Mouse (Mus musculus) liver, embryonic 11.5 days (tissue): Measurements from ENCODE around the gene Phf8. TPM values are rescaled to one million over a fixed set of nuclear protein-coding genes. Genes with fewer than 3 reads are reported as not detected.
"Not testable (repeated sequence)": the region's sequence is repeated elsewhere in the genome, so short reads cannot be mapped to it uniquely, and the experiment has no call there.

Experiments used
- ATAC-seq: fragments of 200-750 bp; cut with Nextera tagmentation; replicated peaks from 2 replicates; pipeline ENCODE4 v1.8.0; 2017; ENCODE audit warnings: moderate number of reproducible peaks, mild to moderate bottlenecking, moderate TSS enrichment, moderate library complexity; ENCODE audit not compliant: low FRiP score
- DNase-seq: peaks from one replicate; pipeline ENCODE4 v3.0.0-alpha.2; 2017; ENCODE audit warnings: low spot score
- H3K27ac ChIP-seq: fragments of 300-500 bp; sonication (generic); 2 replicates; pipeline ENCODE4 v1.5.1; 2014; ENCODE audit warnings: mild to moderate bottlenecking, low read depth, low read length, control low read depth
- H3K27me3 ChIP-seq: fragments of 300-500 bp; sonication (generic); replicated peaks from 2 replicates; pipeline ENCODE4 v1.6.1; 2014; ENCODE audit warnings: low read length, mixed read lengths; ENCODE audit not compliant: control insufficient read depth, insufficient read depth
- H3K36me3 ChIP-seq: fragments of 300-500 bp; sonication (generic); 2 replicates; pipeline ENCODE4 v1.6.1; 2014; ENCODE audit warnings: mild to moderate bottlenecking, low read length, moderate library complexity, mixed read lengths; ENCODE audit not compliant: control insufficient read depth, insufficient read depth
- H3K4me1 ChIP-seq: fragments of 300-500 bp; sonication (generic); replicated peaks from 2 replicates; pipeline ENCODE4 v1.6.1; 2014; ENCODE audit warnings: low read length, mixed read lengths; ENCODE audit not compliant: control insufficient read depth, insufficient read depth
- H3K4me2 ChIP-seq: fragments of 300-500 bp; sonication (generic); 2 replicates; pipeline ENCODE4 v1.6.1; 2014; ENCODE audit warnings: mild to moderate bottlenecking, control low read depth, moderate library complexity
- H3K4me3 ChIP-seq: fragments of 300-500 bp; sonication (generic); 2 replicates; pipeline ENCODE4 v1.5.1; 2014; ENCODE audit warnings: low read depth, low read length, control low read depth
- H3K9ac ChIP-seq: fragments of 300-500 bp; sonication (generic); 2 replicates; pipeline ENCODE4 v1.6.1; 2014; ENCODE audit warnings: low read depth, low read length, control low read depth
- H3K9me3 ChIP-seq: fragments of 300-500 bp; sonication (generic); 2 replicates; pipeline ENCODE4 v1.6.1; 2016; ENCODE audit warnings: low read length, inconsistent platforms, mixed read lengths; ENCODE audit not compliant: control insufficient read depth
- WGBS: fragments of 180-500 bp; shearing (Covaris S2); extraction: QIAGEN DNeasy Blood & Tissue Kit; methylation state at CpG from one replicate; pipeline ENCODE4 v1.1.7; 2014; 5-methylcytosine and 5-hydroxymethylcytosine counted together
- polyA plus RNA-seq: library from polyadenylated mRNA; unstranded; fragments of >200 nt; fragmentation: Nextera tagmentation; extraction: Ambion mirVana; gene quantifications from 2 replicates; pipeline ENCODE4 v1.2.1, GENCODE M21; 2014

Phf8 gene
- 10.8 and 14.2 TPM in 2 replicates for polyA plus RNA-seq

- Histone ChIP-seq H3K9me3 (no peaks in the 10 kb centered on the region), H3K27ac (peak within 1 kb of the TSS; percentile 95), H3K9ac (peak within 1 kb of the TSS; percentile 82), H3K4me1 (peaks cover 3% of the 10 kb centered on the region; the same call in 1 of the 2 replicates), H3K4me2 (peak within 1 kb of the TSS; percentile 74), H3K36me3 (no peaks in the 10 kb centered on the region), H3K4me3 (peak within 1 kb of the TSS; percentile 61), H3K27me3 (no peaks in the 10 kb centered on the region; the same call in 1 of the 2 replicates)
- 15% methylated on average over 61 of the region's 68 CpGs for WGBS
- ATAC-seq (peak; percentile 93), DNase-seq (peak; percentile 82)
Observed at GRCm38 (mm10) chrX:151520458-151521322, at the start of gene Phf8. Gene Phf8 (plus strand): TSS chrX:151520672.

- Histone ChIP-seq H3K27ac (no peak overlapping the region), H3K4me1 (no peaks in the 10 kb centered on the region), H3K36me3 (no peaks in the 10 kb centered on the region), H3K27me3 (no peaks in the 10 kb centered on the region; the same call in 1 of the 2 replicates), H3K4me2 (no peak overlapping the region), H3K9ac (no peak overlapping the region), H3K4me3 (no peak overlapping the region), H3K9me3 (no peaks in the 10 kb centered on the region)
- no peak for DNase-seq
- WGBS = 75% methylated on average over 3 of the region's 3 CpGs
- no peak for ATAC-seq
Observed at GRCm38 (mm10) chrX:151488128-151488527, 32.3 kb upstream of the Phf8 start.

- not testable (repeated sequence) for H3K27ac ChIP-seq, DNase-seq, ATAC-seq, H3K4me3 ChIP-seq, H3K4me2 ChIP-seq, H3K4me1 ChIP-seq, H3K9me3 ChIP-seq, H3K27me3 ChIP-seq, H3K36me3 ChIP-seq, H3K9ac ChIP-seq
- WGBS = 79% methylated on average over 4 of the region's 4 CpGs
Observed at GRCm38 (mm10) chrX:151493269-151493668, 27.2 kb upstream of the Phf8 start.

GRCm38 (mm10) chrX:151496596-151496995, 23.9 kb upstream of the Phf8 start:
- DNase-seq (no peak), ATAC-seq (no peak)
- Histone ChIP-seq H3K4me2 (no peak overlapping the region), H3K4me1 (no peaks in the 10 kb centered on the region), H3K27me3 (no peaks in the 10 kb centered on the region), H3K27ac (no peak overlapping the region), H3K9me3 (no peaks in the 10 kb centered on the region), H3K36me3 (no peaks in the 10 kb centered on the region), H3K4me3 (no peak overlapping the region), H3K9ac (no peak overlapping the region)
- 64% methylated on average over 1 of the region's 1 CpGs for WGBS

- Histone ChIP-seq H3K27me3 (no peaks in the 10 kb centered on the region), H3K4me1 (no peaks in the 10 kb centered on the region), H3K4me3 (no peak overlapping the region), H3K36me3 (no peaks in the 10 kb centered on the region), H3K9me3 (no peaks in the 10 kb centered on the region), H3K27ac (no peak overlapping the region), H3K9ac (no peak overlapping the region), H3K4me2 (no peak overlapping the region)
- ATAC-seq (no peak), DNase-seq (no peak)
Observed at GRCm38 (mm10) chrX:151508536-151508935, 11.9 kb upstream of the Phf8 start.

- Histone ChIP-seq H3K4me1 (no peaks in the 10 kb centered on the region), H3K4me2 (no peak overlapping the region), H3K27ac (no peak overlapping the region), H3K36me3 (no peaks in the 10 kb centered on the region), H3K9me3 (no peaks in the 10 kb centered on the region), H3K4me3 (no peak overlapping the region), H3K27me3 (no peaks in the 10 kb centered on the region), H3K9ac (no peak overlapping the region)
- WGBS = 80% methylated on average over 1 of the region's 1 CpGs
- ATAC-seq (no peak), DNase-seq (no peak)
Observed at GRCm38 (mm10) chrX:151509906-151510305, 10.6 kb upstream of the Phf8 start.

- Histone ChIP-seq H3K27ac (no peak overlapping the region), H3K4me2 (no peak overlapping the region), H3K9me3 (no peaks in the 10 kb centered on the region), H3K36me3 (no peaks in the 10 kb centered on the region), H3K27me3 (no peaks in the 10 kb centered on the region), H3K9ac (no peak overlapping the region), H3K4me3 (no peak overlapping the region), H3K4me1 (no peaks in the 10 kb centered on the region)
- DNase-seq (no peak), ATAC-seq (no peak)
- 74% methylated on average over 3 of the region's 3 CpGs for WGBS
Observed at GRCm38 (mm10) chrX:151513066-151513465, 7.4 kb upstream of the Phf8 start.

GRCm38 (mm10) chrX:151513694-151514093, 6.8 kb upstream of the Phf8 start:
- no peak for ATAC-seq
- DNase-seq = no peak
- no peak overlapping the region for H3K27ac ChIP-seq
- H3K4me3 ChIP-seq = no peak overlapping the region
- no peaks in the 10 kb centered on the region for H3K4me1 ChIP-seq
- no peaks in the 10 kb centered on the region for H3K9me3 ChIP-seq
- 92% methylated on average over 2 of the region's 2 CpGs for WGBS
- no peaks in the 10 kb centered on the region for H3K36me3 ChIP-seq
- H3K9ac ChIP-seq = no peak overlapping the region
- no peak overlapping the region for H3K4me2 ChIP-seq
- H3K27me3 ChIP-seq = no peaks in the 10 kb centered on the region

GRCm38 (mm10) chrX:151518181-151518580, 2.3 kb upstream of the Phf8 start:
- Histone ChIP-seq H3K9me3 (no peaks in the 10 kb centered on the region), H3K9ac (no peak overlapping the region), H3K4me3 (no peak overlapping the region), H3K27ac (no peak overlapping the region), H3K4me1 (peaks cover 3% of the 10 kb centered on the region; the same call in 1 of the 2 replicates), H3K27me3 (no peaks in the 10 kb centered on the region; the same call in 1 of the 2 replicates), H3K4me2 (no peak overlapping the region), H3K36me3 (no peaks in the 10 kb centered on the region)
- WGBS = 46% methylated on average over 1 of the region's 1 CpGs
- no peak for ATAC-seq
- no peak for DNase-seq
